Mouse (Mus musculus) heart, postnatal 36 days (tissue): Measurements from ENCODE around the gene Ilk. TPM values are rescaled to one million over a fixed set of nuclear protein-coding genes. Genes with fewer than 3 reads are reported as not detected.
"Not testable (repeated sequence)": the region's sequence is repeated elsewhere in the genome, so short reads cannot be mapped to it uniquely, and the experiment has no call there.

Source experiments
- DNase-seq, 2 experiments: peaks; one replicate each; pipeline ENCODE4 v3.0.0; 2021 to 2022
- intact Hi-C: fragments of 180-260 bp; cut with DNase I; formaldehyde crosslinking; loops from one replicate; pipeline ENCODE4 v1.15.1; 2025
- total RNA-seq, 2 experiments: library from RNA; stranded (reverse); gene quantifications; 2 replicates each; pipeline ENCODE4 v1.2.3; 2021

Ilk gene
- total RNA-seq = 10 to 100 TPM; 95.1 to 98.9 TPM

DNA sequence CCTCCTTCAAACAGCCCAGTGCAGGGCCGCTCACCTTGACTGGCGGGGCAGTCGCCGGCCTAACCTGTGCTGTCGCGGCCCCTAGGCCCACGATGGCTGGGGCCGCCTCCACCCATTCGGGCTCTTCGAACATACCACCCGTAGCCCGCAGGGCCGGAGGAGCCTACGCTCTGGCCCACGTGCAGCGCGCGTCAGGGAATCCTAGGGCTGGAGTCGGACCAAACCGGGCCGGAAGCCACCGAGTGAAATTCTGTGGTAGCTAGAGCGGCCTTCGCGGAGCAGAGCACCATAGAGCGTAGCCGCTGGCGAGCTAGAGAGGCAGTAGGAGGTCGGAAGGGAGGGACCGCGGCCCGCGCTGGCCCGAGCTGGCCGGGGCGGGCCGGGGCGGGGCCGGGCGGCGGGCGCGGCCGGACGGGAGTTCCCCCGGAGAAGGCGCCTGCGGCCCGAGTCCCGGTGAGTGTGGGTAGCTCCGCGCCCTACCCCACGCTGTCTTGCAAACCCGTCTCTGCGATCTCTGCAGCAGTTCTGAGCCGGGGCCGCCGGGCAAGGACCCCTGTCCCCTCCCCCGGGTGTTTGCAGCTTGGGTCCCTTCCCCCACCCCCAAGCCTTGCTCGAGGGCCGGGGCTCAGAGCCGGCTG, at the start of gene Ilk:
TSS of gene Ilk (plus strand) at position 329 of the 638 bp plus-strand sequence.
- intact Hi-C loops = loop anchor here (2.0 kb wide), 2 partner anchors 74 to 96 kb away; partner anchors contain the start of genes Arfip2, Gm45799, Mrpl17 and Timm10b
- peak; percentile 92 to 94 for DNase-seq

GRCm38 (mm10) chr7:105690875-105691274, 45.5 kb upstream of the Ilk start:
- DNase-seq = no peak
- intact Hi-C loops = no loop called here

- intact Hi-C loops = no loop called here
- no peak for DNase-seq
Measured at GRCm38 (mm10) chr7:105703184-105703583, 33.2 kb upstream of the Ilk start.

GRCm38 (mm10) chr7:105703816-105704215, 32.6 kb upstream of the Ilk start:
- intact Hi-C loops = no loop called here
- no peak for DNase-seq

DNA sequence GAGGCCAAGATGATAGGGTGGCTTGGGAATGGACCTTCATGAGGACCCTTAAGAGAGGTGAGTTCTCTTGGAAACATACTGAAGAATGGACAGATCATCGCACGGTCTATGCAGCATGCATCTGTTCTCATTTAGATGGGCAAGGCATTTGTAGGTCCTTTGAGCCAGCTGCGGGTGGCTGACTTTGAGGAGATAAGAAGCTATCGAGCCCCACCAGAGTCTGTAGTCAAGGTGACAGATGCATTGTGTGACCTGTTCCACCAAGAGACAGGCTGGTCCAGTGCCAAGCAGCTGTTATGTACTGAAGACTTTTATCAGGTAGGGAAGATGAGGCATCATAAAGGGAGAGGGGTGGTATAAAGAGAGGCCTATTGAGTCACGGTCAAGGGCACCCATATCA, 27.7 kb upstream of the Ilk start:
- intact Hi-C loops = no loop called here
- DNase-seq = no peak

DNA sequence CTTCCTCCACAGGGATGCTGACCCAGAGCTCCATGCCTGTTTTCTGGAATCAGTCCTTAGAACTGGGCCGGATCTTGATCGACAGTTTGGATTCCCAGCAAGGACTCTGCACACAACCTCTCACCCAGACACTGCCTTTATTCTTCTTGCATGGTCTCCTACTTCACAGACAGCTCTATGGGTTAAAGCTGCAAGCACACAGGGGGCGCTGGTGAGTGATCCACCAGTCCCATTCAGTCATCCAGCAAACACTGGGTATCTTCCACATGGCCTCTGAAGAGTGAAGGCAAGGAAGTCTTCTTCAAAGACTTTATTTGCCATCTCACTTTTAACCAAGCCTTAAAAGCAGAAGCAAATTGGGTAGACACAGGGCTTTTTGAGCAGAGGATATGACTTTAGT, 21.0 kb upstream of the Ilk start:
- intact Hi-C loops = no loop called here
- DNase-seq = no peak

GRCm38 (mm10) chr7:105721916-105722315, 14.5 kb upstream of the Ilk start:
- intact Hi-C loops = no loop called here
- DNase-seq = no peak

DNA sequence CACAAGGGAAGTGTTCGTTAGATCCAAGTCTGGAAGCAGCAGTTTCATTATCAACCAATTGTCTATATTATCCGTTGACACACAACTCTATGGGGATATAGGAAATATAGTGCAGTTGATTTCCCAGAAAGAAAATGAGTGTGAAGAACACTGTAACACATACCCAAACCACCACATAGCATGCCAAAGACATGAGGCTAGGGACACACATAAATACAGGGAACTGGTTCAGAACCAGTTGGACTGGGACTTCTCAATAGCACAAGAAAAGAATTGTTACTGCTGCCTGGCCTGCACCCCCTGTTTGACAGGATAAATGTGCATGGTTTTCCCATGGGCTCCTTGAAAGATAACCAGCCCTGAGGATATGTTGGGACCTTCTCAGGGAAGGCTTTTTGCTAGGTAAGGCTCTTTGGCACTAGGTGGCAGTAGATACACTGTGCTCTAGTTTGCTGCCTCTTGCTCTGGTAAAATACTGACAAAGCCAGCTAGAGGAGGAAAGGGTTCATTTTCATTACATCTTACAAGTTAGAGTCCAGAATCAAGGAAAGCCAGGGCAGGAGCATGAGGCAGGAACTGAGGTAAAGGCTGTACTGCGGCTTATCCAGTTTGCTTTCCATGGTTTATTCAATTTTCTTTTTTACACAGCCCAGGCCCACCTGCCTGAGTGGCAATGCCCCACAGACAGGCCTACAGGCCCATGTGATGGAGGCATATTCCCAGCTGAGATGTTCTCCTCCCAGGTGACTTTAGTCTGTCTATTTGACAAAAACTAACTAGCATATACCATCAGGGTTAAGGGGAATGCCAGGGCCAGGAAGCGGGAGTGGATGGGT, 10.0 kb upstream of the Ilk start:
- intact Hi-C loops = loop anchor here (1.0 to 2.0 kb wide), 2 partner anchors 84 to 92 kb away; partner anchors contain the start of gene Mrpl17
- peak; percentile 35 to 46 for DNase-seq

- intact Hi-C loops = loop anchor here (1.0 to 2.0 kb wide), 2 partner anchors 84 to 91 kb away; partner anchors contain the start of gene Mrpl17
- no peak for DNase-seq
Measured at GRCm38 (mm10) chr7:105726980-105727325, 9.4 kb upstream of the Ilk start.

DNA sequence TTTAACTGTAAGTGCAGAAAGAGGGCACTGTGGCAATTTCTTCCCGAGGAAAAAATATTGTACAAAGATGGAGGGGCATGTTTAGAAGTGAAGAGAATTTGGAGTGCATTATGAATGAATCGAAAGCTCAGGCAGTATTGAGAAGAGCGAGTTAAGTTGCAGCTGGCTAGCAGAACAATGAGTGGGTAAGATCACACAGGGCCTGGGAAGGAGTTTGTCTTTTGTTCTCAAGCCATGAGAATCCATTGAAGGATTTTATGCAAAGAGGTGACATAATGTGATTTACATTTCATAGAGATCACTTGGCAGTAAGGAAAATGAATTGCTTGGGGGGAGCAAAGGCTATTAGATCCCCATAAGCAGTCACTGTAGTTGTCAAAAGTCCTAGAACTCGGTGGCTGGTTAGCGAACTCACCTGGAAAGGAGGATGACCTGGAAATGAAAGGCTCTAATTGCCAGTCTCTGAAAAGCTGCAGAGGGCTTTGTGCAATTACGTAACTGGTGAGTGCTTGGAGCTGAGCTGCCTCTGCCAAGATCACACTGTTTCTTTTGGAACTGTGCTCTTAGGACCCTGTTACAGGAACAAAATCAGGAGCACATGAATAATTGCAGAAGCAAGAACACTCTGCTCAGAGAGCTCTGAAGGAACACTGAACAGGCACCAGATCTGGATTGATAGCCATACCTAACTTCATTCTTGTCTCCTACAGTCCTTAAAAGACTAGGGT, 7.5 kb upstream of the Ilk start:
- DNase-seq = no peak
- intact Hi-C loops = no loop called here

DNA sequence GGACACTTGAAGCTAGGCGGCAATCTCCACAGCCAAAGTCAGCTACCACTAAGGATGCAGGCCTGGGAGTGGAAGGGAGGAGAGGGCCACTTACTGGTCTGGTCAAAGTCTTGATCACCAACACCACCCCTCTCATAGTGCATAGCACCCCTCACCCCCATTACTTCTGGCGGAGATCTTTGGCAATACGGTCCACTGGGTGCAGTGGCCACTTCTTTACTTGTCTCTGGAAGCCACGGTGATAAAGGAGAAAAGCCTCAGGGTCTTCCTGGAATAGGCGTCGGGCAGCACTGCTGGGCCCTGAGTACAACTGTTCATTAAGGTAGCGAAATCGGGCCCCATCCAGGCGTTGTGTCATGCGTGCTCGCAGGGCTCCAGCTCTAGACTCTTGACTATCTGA, 2.6 kb upstream of the Ilk start:
- intact Hi-C loops = loop anchor here (5.0 kb wide), 1 partner anchor 182 kb away; the partner anchor contains the start of gene Smpd1
- DNase-seq = no peak

- intact Hi-C loops = loop anchor here (5.0 kb wide), 1 partner anchor 183 kb away; the partner anchor contains the start of gene Smpd1
- no peak for DNase-seq
Measured at GRCm38 (mm10) chr7:105734826-105735225, 1.6 kb upstream of the Ilk start.

DNA sequence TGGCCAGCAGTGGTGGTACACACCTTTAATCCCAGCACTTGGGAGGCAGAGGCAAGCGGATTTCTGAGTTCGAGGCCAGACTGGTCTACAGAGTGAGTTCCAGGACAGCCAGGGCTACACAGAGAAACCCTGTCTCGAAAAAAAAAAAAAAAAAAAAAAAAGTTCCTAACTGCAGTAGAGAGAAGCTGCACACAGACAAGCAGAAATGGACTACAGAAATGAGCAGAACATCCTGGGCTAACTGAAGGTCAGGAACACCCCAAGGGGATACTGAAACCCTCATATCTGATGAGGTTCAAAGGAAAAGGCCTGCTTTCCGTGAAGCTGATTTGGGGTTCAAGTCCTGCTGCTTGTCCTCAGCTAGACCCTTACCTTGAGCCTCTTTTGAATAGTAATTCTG, 928 bp upstream of the Ilk start:
- DNase-seq, intact Hi-C loops: not testable (repeated sequence)

DNA sequence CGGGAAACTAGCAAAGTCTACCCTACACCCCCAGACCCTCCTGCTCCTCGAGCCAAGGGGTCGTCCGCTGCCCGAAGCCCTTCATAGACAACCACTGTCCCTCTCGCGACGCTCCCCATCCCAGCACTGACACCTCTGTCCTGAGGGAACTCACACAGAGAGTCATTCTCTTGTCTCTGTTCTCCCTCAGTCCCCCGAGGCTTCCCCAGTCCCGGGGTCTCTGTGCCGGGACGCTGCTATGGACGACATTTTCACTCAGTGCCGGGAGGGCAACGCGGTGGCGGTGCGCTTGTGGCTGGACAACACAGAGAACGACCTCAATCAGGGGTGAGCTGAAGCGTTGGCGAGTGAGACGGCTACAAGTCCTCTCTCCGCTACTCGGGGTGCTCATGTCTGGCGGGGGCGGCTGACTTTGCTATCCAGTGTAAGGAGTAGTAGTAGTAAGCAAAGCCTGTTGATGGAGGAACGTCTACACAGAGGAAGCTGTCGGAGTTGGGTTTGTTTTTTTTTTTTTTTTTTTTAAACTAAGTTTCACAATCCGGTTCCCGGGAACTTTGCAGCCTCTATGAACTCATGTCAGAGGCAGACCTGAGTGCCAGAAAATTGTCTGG, 624 bp downstream of the Ilk start, which contains the start of gene Rrp8:
TSS of gene Rrp8 (minus strand) at position 475 of the 611 bp plus-strand sequence.
- DNase-seq = peak; percentile 66 to 74
- intact Hi-C loops = loop anchor here (2.0 kb wide), 2 partner anchors 74 to 96 kb away; partner anchors contain the start of genes Arfip2, Gm45799, Mrpl17 and Timm10b

DNA sequence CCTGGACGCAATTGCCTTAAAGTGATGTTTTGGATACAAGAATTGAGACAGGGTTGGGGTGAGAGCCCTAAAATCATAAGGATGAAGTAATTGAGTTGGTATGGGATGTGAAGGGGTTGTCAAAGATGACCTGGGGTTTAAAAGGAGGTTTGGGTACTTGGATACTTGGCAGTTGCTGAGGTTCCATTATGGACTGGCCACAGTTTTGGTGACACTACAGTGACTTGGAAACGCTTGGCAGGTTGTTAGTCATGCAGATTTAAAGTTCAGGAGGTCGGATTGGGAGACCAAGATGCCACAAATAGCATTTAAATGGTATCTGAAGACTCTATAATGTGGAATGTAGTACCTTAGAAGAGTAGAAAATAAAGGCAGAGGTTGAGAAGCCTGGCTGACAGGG, 1.3 kb downstream of the Ilk start:
- no peak for DNase-seq
- intact Hi-C loops = loop anchor here (2.0 kb wide), 2 partner anchors 73 to 97 kb away; partner anchors contain the start of genes Arfip2, Gm45799, Mrpl17 and Timm10b

DNA sequence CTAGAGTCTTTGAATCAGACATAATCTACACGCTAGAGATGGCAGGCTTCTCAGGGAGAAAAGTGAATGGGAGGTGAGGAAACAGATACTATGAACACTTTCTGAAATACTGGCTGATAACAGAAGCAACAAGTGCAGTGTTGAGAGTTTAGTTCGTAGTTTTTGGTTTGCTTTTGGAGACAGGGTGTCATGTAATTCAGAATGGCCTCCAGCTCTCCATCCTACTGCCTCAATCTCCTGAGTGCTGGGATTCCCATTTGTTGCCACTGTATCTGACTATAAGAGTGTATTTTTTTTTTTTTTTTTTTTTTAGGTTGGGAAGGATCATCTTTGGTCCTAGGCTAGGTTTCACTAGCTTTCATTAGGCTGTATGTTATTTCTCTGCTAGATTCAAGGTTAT, 1.9 kb downstream of the Ilk start:
- intact Hi-C loops = no loop called here
- no peak for DNase-seq

- peak; percentile 69 for DNase-seq
Measured at GRCm38 (mm10) chr7:105738948-105739347, 2.6 kb downstream of the Ilk start.

GRCm38 (mm10) chr7:105740089-105740795, 3.9 kb downstream of the Ilk start:
- DNase-seq = no peak
- intact Hi-C loops = no loop called here

More at GRCm38 (mm10) chr7:105738948-105739347, 2.6 kb downstream of the Ilk start:
- intact Hi-C loops = no loop called here

DNA sequence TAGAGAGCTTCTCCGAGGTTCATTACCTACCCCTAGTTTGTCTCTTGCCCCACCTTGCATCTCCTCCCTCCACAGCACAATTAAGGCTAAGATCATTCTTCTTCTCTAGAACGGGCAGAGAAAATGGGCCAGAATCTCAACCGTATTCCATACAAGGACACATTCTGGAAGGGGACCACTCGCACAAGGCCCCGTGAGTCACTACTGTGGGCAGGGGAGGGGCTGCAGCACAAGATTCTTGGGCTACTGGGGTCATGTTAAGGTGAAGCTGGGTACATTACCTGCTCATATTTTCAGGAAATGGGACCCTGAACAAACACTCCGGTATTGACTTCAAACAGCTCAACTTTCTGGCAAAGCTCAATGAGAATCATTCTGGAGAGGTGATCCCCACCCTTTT, 4.5 kb downstream of the Ilk start:
- no peak for DNase-seq
- intact Hi-C loops = no loop called here

DNA sequence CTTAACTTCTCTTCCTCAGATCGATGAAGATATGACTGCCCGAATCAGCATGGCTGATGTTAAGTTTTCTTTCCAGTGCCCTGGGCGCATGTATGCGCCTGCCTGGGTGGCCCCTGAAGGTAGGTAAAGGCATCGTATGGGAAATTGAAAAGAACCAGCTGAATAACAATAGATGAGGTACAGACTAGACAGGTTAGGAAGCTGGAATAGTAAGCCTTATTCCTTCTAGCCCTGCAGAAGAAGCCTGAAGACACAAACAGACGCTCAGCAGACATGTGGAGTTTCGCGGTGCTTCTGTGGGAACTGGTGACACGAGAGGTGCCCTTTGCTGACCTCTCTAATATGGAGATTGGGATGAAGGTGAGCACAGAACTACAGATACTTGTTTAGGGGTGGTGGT, 5.6 kb downstream of the Ilk start:
- intact Hi-C loops = no loop called here
- no peak for DNase-seq
